Mouse (Mus musculus): Measurements from ENCODE around the gene Olfr1052.

DNA sequence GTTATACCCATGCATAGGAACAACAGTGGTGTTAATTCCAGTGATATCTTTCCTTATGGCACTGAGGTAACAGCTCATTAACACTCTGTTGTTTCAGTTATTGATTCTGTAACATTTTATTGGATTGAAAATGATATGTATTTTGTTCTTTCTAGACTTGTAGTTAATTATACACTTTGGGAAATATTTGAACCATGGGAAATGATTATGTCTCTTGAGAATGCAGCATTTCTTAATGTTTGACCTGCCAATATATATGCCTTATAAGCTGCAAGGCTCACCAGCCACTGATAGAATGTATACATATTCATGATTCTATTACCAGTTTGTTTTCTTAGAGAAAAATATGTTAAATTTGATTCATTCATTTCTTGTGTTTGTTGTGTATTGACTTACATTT lies at the start of gene Olfr1052:
- TF ChIP-seq CTCF (IDR thresholded peaks at IDR 0.05 in 2 of 3, conservative IDR thresholded peaks at IDR 0.05 in 1 of 3; ENCODE audit: control insufficient read depth in 1 of 3, insufficient read depth in 1 of 3, low read depth in 2 of 3, low read length in 3 of 3, poor library complexity in 1 of 3, severe bottlenecking in 1 of 3), result no peak
- no peak for TF ChIP-seq JUND (IDR thresholded peaks at IDR 0.05; ENCODE audit: low read depth, low read length)
- no peak for TF ChIP-seq TAL1 (IDR thresholded peaks at IDR 0.05; ENCODE audit: low read length)
- no peak for TF ChIP-seq ZC3H11A (IDR thresholded peaks at IDR 0.05; ENCODE audit: low read depth, low read length)
- TF ChIP-seq NELFE (IDR thresholded peaks at IDR 0.05; ENCODE audit: low read depth, low read length), result no peak
- no peak for TF ChIP-seq USF1 (IDR thresholded peaks at IDR 0.05; ENCODE audit: low read depth, low read length)
- no peak for TF ChIP-seq CHD1 (IDR thresholded peaks at IDR 0.05; ENCODE audit: low read depth, low read length)
- no peak for TF ChIP-seq USF2 (IDR thresholded peaks at IDR 0.05; ENCODE audit: borderline replicate concordance in 1 of 2, insufficient read depth in 1 of 2, low read depth in 1 of 2, low read length in 2 of 2)
- TF ChIP-seq RCOR1 (IDR thresholded peaks at IDR 0.05; ENCODE audit: low read depth, low read length), result no peak
